Mouse (Mus musculus): ENCODE measurements around the gene Fgf4.
"Not testable (repeated sequence)": the region's sequence is repeated elsewhere in the genome, so short reads cannot be mapped to it uniquely, and the experiment has no call there.

Gene Fgf4

GRCm38 (mm10) chr7:144867602-144868001 is 20.4 kb downstream of the Fgf4 start:
- no peak for DNase-seq

- DNase-seq, result no peak
Observed at GRCm38 (mm10) chr7:144872420-144872819, 25.3 kb downstream of the Fgf4 start.

DNA sequence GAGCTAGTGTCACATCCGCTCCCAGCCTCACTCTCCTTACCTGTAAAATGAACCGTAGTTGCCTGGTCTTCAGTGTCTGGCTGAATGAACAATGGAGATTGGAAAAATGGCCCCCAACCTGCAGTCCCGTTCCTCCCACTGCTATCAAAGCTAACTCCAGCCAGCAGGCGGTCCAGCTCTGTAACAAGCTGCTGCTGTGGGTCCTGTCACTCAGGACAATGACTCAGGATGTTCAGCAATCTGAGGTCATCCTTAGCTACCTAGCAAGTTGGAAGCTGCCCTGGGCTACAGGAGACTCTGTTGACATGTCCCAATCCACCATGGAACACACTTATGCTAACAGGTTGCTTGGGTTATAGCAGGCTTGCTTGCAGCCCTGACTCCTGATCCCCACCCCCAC is 26.0 kb downstream of the Fgf4 start:
- DNase-seq, result no peak

DNA sequence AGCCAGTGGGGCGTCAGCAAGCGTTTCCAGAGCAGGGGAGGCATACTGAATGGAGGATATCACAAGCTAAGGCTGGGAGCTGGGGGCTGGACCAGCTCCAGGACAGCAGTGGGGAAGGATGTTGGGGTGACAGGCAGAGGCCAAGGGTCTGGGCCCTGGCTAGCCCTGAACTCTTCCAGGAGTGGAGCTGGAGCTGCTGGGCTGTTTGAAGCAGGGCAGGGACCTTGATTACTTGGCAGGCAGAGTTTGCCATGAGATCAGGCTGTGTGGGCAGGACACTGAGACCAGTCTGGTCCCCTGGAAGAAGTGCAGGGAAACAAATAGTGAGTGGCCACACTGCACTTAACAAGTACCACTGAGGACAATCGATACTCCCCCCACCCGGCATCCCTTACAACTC is 27.1 kb downstream of the Fgf4 start:
- no peak for DNase-seq

DNA sequence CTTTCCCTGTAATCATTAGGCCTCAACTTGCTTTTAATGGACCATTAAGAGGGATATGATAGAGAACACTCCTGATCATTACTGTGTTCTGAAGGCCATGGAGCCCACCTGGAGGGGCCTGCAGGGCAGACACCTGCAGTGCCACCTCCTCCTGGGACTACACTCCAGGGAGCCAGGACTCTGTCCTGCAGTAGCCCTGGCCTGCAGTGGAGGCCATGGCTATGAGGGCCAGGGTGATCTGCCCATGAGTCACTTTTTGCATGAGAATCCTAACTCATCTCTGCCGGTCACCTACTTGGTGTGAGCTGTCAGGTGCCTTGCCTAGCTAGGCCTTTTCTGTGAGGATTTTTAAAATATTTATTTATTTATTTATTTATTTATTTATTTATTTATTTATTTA is 31.2 kb downstream of the Fgf4 start:
- no peak for DNase-seq

- no peak for DNase-seq
Observed at GRCm38 (mm10) chr7:144883106-144883505, 35.9 kb downstream of the Fgf4 start.

DNA sequence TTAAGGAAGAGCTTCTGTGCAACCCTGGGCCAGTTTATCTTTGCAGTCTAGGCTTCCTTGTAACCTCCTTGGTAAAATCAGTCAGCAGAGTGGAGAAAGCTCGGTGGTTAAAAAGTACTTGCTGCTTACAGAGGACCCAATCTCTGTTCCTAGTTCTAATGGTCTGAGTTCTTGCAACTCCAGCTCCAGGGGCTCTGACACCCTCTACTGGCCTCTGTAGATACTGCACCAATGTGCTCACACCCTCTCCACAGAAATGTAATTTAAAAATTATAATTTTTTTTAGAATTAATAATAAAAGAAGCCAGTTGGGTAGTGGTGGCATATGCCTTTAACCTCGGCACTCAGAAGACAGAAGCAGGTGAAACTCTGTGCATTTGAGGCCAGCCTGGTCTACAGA is 40.5 kb downstream of the Fgf4 start:
- no peak for DNase-seq

- no peak for DNase-seq
Observed at GRCm38 (mm10) chr7:144888564-144889299, 41.6 kb downstream of the Fgf4 start.

DNA sequence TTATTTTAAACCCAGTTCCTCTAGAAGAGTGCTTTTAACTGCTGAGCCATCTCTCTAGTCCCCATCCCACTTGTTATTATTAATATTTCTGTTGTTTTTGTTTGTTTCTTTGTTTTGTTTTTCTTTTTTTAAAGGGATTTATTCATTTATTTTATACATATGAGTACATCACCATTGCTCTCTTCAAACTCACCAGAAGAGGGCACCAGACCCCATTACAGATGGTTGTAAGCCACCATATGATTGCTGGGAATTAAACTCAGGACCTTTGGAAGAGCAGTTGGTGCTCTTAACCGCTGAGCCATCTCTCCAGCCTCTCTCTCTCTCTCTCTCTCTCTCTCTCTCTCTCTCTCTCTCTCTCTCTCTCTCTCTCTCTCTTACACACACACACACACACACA is 43.5 kb downstream of the Fgf4 start:
- DNase-seq, result not testable (repeated sequence)

- no peak for DNase-seq
Observed at GRCm38 (mm10) chr7:144891863-144892262, 44.7 kb downstream of the Fgf4 start.

DNA sequence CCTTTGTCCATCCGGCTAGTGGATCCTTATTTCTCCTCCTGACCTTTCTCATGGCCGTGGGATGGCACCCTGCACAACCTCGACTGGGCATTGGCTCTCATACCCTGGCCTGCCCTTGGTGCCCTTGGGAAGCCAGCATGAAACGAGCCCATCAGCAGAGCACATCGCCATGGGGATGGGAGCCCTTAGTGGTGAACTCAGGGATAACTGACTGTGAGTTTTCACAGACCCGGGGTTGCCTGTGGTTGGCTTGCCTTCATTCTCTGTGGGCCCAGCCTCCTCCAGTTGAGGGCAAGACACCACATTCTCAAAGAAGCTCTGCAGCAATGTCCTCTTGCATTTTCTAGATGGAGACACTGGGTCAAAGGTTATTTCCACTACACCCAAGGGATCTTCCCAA is 45.2 kb downstream of the Fgf4 start:
- DNase-seq, result no peak

DNA sequence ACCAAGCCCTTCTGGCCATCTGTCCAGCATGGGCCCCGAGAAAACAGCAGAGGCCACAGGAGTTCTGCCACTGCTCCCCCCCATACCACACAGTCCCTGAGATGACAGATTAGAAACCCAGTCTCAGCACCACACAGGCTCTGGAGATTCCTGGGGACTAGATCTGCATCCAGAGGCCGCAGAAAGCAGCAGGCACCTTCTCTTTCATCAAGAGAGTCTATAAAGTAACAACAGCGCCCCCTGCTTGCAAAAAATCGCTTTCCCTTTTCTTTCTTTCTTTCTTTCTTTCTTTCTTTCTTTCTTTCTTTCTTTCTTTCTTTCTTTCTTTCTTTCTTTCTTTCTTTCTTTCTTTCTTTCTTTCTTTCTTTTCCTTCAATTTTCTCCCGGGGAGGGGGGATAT is 47.0 kb downstream of the Fgf4 start:
- peak; percentile 63 for DNase-seq

GRCm38 (mm10) chr7:144894706-144895105 is 47.5 kb downstream of the Fgf4 start:
- no peak for DNase-seq

DNA sequence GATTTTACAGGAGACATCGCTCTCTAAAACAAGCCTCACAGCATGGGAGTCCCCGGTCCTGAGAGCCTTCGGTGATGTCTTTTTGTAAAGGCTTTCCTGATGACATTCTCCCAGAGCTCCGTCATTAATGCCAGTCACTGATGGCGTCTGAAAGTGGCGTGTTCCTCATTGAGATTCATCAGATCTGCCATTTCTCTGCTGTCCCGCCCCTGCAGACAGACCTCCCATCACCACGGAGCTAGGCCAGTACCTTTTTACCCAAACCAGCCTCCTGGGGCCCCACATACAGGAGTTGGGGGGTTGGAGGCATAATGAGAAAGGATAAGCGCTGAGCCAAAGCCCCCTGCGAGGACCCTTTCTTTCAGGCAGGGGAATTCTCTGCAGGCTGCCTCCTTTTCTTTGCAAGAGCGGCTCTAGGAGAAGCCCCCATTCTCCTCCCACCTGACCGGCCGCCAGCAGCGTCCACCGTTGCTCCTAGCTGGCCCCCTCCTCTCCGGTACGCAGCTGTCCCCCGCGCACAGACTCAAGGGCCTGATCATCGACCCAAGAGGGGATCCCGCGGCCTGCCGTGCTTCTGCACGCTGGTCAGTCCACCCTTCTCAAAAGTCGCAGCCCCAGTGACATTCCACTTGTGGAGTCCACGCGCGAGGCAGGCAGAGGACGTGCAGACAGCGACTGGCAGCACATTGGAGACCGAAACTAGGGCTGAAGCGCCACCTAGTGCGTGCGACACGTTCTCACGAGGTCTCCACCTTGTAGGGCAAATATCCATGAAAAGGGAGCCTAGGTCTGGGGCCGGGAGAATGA is 48.3 kb downstream of the Fgf4 start:
- DNase-seq, result peak; percentile 76

DNA sequence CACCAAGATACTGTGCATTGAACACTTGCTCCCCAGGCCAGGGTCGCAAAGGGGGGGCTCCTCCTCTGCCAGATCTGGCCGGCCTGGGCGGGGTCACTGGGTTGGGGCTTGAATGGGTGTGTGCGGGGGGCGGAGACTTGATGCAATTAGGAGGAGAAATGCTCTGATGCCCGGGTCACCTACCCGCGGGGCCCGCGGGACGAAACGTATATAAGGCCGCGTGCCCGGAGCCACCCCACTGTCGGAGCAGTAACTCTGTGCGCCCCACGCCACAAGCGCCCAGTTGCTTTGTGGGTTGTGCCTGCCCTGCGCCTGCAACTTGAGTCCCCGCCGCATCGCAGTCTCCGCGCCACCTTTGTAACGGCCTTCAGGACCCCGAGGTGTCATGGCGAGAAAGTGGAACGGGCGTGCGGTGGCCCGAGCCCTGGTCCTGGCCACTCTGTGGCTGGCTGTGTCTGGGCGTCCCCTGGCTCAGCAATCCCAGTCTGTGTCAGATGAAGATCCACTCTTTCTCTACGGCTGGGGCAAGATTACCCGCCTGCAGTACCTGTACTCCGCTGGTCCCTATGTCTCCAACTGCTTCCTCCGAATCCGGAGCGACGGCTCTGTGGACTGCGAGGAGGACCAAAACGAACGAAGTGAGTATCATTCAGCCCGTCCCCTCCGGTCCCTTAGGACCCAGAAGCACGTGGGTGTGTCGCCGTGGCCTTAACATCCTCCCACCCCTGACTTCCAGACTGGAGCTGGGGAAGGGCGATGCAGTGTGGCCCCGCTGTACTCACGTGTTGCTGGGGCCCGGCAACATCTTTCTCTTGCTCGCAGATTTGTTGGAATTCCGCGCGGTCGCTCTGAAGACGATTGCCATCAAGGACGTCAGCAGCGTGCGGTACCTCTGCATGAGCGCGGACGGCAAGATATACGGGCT is 49.4 kb downstream of the Fgf4 start, which contains the start of gene Fgf15:
Fgf15 (plus strand) TSS at position 238 of the 925 bp plus-strand sequence.
- peak; percentile 18 for DNase-seq

DNA sequence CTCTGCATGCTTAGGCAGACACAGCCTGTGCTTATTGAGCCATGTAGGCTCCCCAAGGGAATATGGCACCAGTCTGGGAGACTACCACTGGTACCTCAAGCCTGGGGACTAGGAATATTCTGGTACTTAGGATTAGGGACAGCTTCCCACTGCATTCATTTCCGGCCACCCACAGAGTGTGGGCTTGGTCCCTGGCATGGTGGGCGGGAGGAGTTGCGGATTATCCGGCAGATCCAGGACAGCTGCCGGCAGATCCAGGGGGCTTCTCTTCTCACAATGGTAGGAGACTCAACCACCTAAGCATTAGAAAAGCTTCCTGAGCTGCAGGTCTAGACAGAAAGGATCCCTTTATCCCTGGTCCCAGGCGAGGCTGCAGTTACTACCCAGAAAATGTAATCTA is 51.3 kb downstream of the Fgf4 start:
- no peak for DNase-seq

DNA sequence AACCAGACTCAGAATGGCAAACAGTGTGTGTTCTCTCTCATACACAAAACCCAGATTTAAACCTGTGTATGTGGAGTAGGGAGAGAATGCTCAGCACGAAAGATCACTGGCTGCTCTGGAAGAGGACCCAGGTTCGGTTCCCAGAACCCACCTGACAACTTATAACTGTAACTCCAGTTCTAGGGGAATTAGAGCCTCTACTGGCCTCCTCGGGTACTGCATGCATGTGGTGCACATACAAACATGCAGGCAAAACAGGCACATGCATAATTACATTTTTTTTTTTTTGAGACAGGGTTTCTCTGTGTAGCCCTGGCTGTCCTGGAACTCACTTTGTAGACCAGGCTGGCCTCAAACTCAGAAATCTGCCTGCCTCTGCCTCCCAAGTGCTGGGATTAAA is 58.3 kb downstream of the Fgf4 start:
- DNase-seq, result not testable (repeated sequence)

GRCm38 (mm10) chr7:144906708-144907397 is 59.7 kb downstream of the Fgf4 start:
- DNase-seq, result peak; percentile 78

DNA sequence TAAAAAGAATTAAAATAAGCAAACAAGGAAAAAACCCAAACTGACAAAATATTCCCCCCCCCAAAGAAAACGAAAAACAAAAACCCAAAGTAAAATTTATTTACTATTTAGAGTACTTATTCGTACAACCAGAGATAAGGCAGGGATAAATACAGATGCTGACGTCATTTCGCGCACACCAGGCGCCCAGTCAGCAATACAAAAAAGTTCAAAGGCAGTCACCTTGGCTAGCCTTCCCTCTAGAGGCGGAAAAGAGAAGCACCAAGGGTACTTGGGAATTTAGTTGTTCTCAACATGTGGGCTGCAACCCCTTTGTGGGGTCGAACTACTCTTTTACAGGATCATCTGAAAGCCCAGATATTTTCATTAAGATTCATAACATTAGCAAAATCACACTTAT is 60.6 kb downstream of the Fgf4 start:
- DNase-seq, result no peak

DNA sequence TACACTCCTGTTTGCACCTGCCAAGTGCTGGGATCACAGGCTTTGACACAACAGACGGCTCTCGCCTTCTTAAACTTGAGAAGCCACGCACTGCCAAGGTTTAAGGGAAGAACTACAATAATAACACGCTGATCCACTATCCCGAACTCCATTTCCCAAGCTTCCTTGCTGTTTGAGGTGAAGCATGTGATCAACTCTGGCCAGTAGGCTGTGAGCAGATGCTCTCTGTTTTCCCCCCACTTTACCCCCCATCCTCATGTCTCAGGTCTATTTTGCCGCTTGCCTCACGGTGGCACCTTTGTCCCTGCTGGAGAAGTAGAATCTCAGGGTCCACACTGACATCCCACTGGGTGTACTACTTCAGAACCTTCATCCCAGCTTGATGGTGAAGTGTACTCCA is 61.5 kb downstream of the Fgf4 start:
- no peak for DNase-seq

GRCm38 (mm10) chr7:144911121-144911520 is 64.0 kb downstream of the Fgf4 start:
- no peak for DNase-seq

GRCm38 (mm10) chr7:144912897-144913296 is 65.7 kb downstream of the Fgf4 start:
- DNase-seq, result no peak
